ENCODE assay signal across 13 mouse cellular contexts in genomic region chr2:112510140-112510539, GRCm38 (mm10). TPM values are rescaled to one million over a fixed set of nuclear protein-coding genes. Genes with fewer than 3 reads are reported as not detected.
A peak's percentile ranks its signal among the peaks of the same experiment; 100 is the strongest.
DNase-seq lines count a peak whose midpoint lies in the region; ATAC-seq and TF ChIP-seq lines count a peak whose summit lies in the region.
"Had no signal": no experiment of that assay in that cellular context is flagged by ENCODE, and none has a peak within 500 bp of the region (broad histone marks: within the 10 kb centered on the region; RNA-seq: fewer than 3 reads in every experiment).

No protein-coding gene starts in this region.

- H3K27ac ChIP-seq in MEL (ENCODE audit: control insufficient read depth, low read depth, low read length), result peak overlapping the region; percentile 81
- no peak overlapping the region for H3K27ac ChIP-seq in intestine, embryonic 15.5 days

- peak; percentile 55; the same call in 1 of the 2 replicates for ATAC-seq in intestine, embryonic 15.5 days
- ATAC-seq in monocyte, adult 5-6 weeks (replicated peaks; ENCODE audit: insufficient number of reproducible peaks, low FRiP score, low TSS enrichment, poor library complexity, severe bottlenecking), result peak; percentile 73

- no peak for TF ChIP-seq RAD21 in MEL (IDR thresholded peaks at IDR 0.05; ENCODE audit: low read depth, low read length)

- H3K27me3 ChIP-seq in MEL (ENCODE audit: control insufficient read depth in 1 of 2, insufficient read depth in 2 of 2, low read length in 2 of 2), result no peaks in the 10 kb centered on the region
- H3K27me3 ChIP-seq in intestine, embryonic 15.5 days (replicated peaks), result no peaks in the 10 kb centered on the region
- H3K27me3 ChIP-seq: megakaryocyte, embryonic 14.5 days had no signal

- H3K4me1 ChIP-seq in MEL (ENCODE audit: control insufficient read depth in 1 of 2, insufficient read depth in 2 of 2, low read length in 2 of 2), result peaks cover 10 to 20% of the 10 kb centered on the region in 2 experiments
- H3K4me1 ChIP-seq in intestine, embryonic 15.5 days (replicated peaks), result no peaks in the 10 kb centered on the region

- H3K79me2 ChIP-seq in MEL (ENCODE audit: control insufficient read depth, insufficient read depth, low read length, poor library complexity), result no peaks in the 10 kb centered on the region; the same call in 1 of the 2 replicates

- TF ChIP-seq CTCF in MEL (IDR thresholded peaks at IDR 0.05 in 2 of 3, conservative IDR thresholded peaks at IDR 0.05 in 1 of 3; ENCODE audit: control insufficient read depth in 1 of 3, insufficient read depth in 1 of 3, low read depth in 2 of 3, low read length in 3 of 3, poor library complexity in 1 of 3, severe bottlenecking in 1 of 3), result no peak

- WGBS in intestine, embryonic 15.5 days, result 68% methylated on average over 4 of the region's 4 CpGs

- H3K4me2 ChIP-seq in intestine, embryonic 15.5 days (replicated peaks), result no peak overlapping the region

- TF ChIP-seq EP300 in MEL (IDR thresholded peaks at IDR 0.05; ENCODE audit: low read depth in 1 of 2, low read length in 2 of 2), result peak; percentile 86 to 95

- intact Hi-C loops in heart, postnatal 36 days (cut with DNase I), result no loop called here

- H3K4me3 ChIP-seq in MEL (ENCODE audit: control insufficient read depth in 1 of 2, insufficient read depth in 1 of 2, low read depth in 2 of 2, low read length in 2 of 2), result peak overlapping the region in 1 of 2 experiments; percentile 15; a peak in 1 of 4 replicates
- H3K4me3 ChIP-seq in intestine, embryonic 15.5 days (replicated peaks), result no peak overlapping the region
- H3K4me3 ChIP-seq: megakaryocyte, embryonic 14.5 days had no signal

- no peaks in the 10 kb centered on the region for H3K9me3 ChIP-seq in MEL (replicated peaks; ENCODE audit: insufficient read depth, low read length)
- no peaks in the 10 kb centered on the region for H3K9me3 ChIP-seq in intestine, embryonic 15.5 days
- H3K9me3 ChIP-seq: megakaryocyte, embryonic 14.5 days had no signal

- no peak for TF ChIP-seq POLR2A in MEL (IDR thresholded peaks at IDR 0.05; ENCODE audit: control insufficient read depth in 1 of 2, insufficient read depth in 1 of 2, low read depth in 1 of 2, low read length in 2 of 2, poor library complexity in 1 of 2)

- H3K9ac ChIP-seq in MEL (ENCODE audit: control insufficient read depth, low read depth, low read length, poor library complexity, severe bottlenecking), result peak overlapping the region; percentile 39; the same call in 1 of the 2 replicates
- H3K9ac ChIP-seq in intestine, embryonic 15.5 days, result no peak overlapping the region

- peaks cover 0 to 29% of the 10 kb centered on the region in 2 experiments; a peak in 2 of 4 replicates for H3K36me3 ChIP-seq in MEL (ENCODE audit: control insufficient read depth in 1 of 2, insufficient read depth in 2 of 2, low read length in 2 of 2)
- no peaks in the 10 kb centered on the region for H3K36me3 ChIP-seq in intestine, embryonic 15.5 days

- DNase-seq in heart, adult 11 months, result peak; percentile 68
- no peak for DNase-seq in heart, postnatal 36 days
- DNase-seq in MEL (ENCODE audit: low read depth, low spot score), result peak; percentile 96
- no peak for DNase-seq in adrenal gland, adult (ENCODE audit: inconsistent age in 2 of 2, low spot score in 1 of 2)
- no peak for DNase-seq in gastrocnemius, postnatal 10 days
- DNase-seq in layer of hippocampus, postnatal 10 days (ENCODE audit: low spot score in 2 of 2), result no peak
- DNase-seq: B cell, adult 2 months; cerebellum, adult 18-20 months; gastrocnemius, postnatal 14 days; kidney, postnatal 25 days had no signal

TF ChIP-seq in MEL, 35 proteins besides CTCF, POLR2A, EP300 and RAD21 (continues in another document):
- TF ChIP-seq NELFE (IDR thresholded peaks at IDR 0.05; ENCODE audit: low read depth, low read length) (no peak), GABPA (IDR thresholded peaks at IDR 0.05; ENCODE audit: low read depth, low read length) (0 out of 2 replicates have a peak, but pooled peaks have one; percentile 42), SIN3A (IDR thresholded peaks at IDR 0.05; ENCODE audit: low read length) (peak; percentile 87), NRF1 (IDR thresholded peaks at IDR 0.05; ENCODE audit: insufficient read depth, low read depth, low read length, poor library complexity, severe bottlenecking) (no peak), HCFC1 (IDR thresholded peaks at IDR 0.05; ENCODE audit: low read depth, low read length) (peak; percentile 53; the same call in 1 of the 2 replicates), MAZ (IDR thresholded peaks at IDR 0.05; ENCODE audit: low read depth, low read length) (peak; percentile 84; the same call in 1 of the 2 replicates), JUND (IDR thresholded peaks at IDR 0.05; ENCODE audit: low read depth, low read length) (no peak), CHD2 (IDR thresholded peaks at IDR 0.05; ENCODE audit: low read length) (peak; percentile 22; the same call in 1 of the 2 replicates), ETS1 (IDR thresholded peaks at IDR 0.05; ENCODE audit: low read depth, low read length) (peak; percentile 95), UBTF (IDR thresholded peaks at IDR 0.05; ENCODE audit: borderline replicate concordance, insufficient read depth, low read depth, low read length) (no peak), MXI1 (IDR thresholded peaks at IDR 0.05; ENCODE audit: low read depth, low read length) (peak; percentile 83), KAT2A (conservative IDR thresholded peaks at IDR 0.05; ENCODE audit: low read depth, low read length) (no peak), BHLHE40 (IDR thresholded peaks at IDR 0.05; ENCODE audit: borderline replicate concordance, low read depth, low read length) (peak; percentile 78), TAL1 (IDR thresholded peaks at IDR 0.05; ENCODE audit: low read length) (peak; percentile 79), POLR2AphosphoS5 (IDR thresholded peaks at IDR 0.05; ENCODE audit: borderline replicate concordance, low read depth, low read length) (no peak), GATA1 (IDR thresholded peaks at IDR 0.05; ENCODE audit: low read depth, low read length) (peak; percentile 85), SMC3 (IDR thresholded peaks at IDR 0.05; ENCODE audit: low read depth, low read length) (0 out of 2 replicates have a peak, but pooled peaks have one; percentile 28), USF1 (IDR thresholded peaks at IDR 0.05; ENCODE audit: low read depth, low read length) (0 out of 2 replicates have a peak, but pooled peaks have one; percentile 28), TCF12 (IDR thresholded peaks at IDR 0.05; ENCODE audit: low read depth, low read length) (peak; percentile 91), RCOR1 (IDR thresholded peaks at IDR 0.05; ENCODE audit: low read depth, low read length) (peak; percentile 99), ZMIZ1 (IDR thresholded peaks at IDR 0.05; ENCODE audit: low read depth, low read length) (no peak), ZNF384 (IDR thresholded peaks at IDR 0.05; ENCODE audit: low read depth, low read length) (no peak; the same call in 1 of the 2 replicates), MEF2A (IDR thresholded peaks at IDR 0.05; ENCODE audit: extremely low read depth, insufficient replicate concordance, low read depth, low read length, poor library complexity, severe bottlenecking) (no peak), ZC3H11A (IDR thresholded peaks at IDR 0.05; ENCODE audit: low read depth, low read length) (no peak; the same call in 1 of the 2 replicates), USF2 (IDR thresholded peaks at IDR 0.05; ENCODE audit: borderline replicate concordance in 1 of 2, insufficient read depth in 1 of 2, low read depth in 1 of 2, low read length in 2 of 2) (no peak), MAX (IDR thresholded peaks at IDR 0.05; ENCODE audit: low read length) (0 out of 2 replicates have a peak, but pooled peaks have one; percentile 17), MYB (IDR thresholded peaks at IDR 0.05; ENCODE audit: low read depth, low read length) (peak; percentile 38; the same call in 1 of the 2 replicates), POLR2AphosphoS2 (IDR thresholded peaks at IDR 0.05; ENCODE audit: low read length) (no peak), ELF1 (IDR thresholded peaks at IDR 0.05; ENCODE audit: low read depth, low read length) (0 out of 2 replicates have a peak, but pooled peaks have one; percentile 17), TBP (IDR thresholded peaks at IDR 0.05; ENCODE audit: low read depth, low read length) (no peak), CHD1 (IDR thresholded peaks at IDR 0.05; ENCODE audit: low read depth, low read length) (no peak)

RNA-seq across cellular contexts. Expression of gene Aven, which starts 17.4 kb away (rescaled TPM):
- 10 to 100 TPM; 16.5 to 20.6 TPM for total RNA-seq in heart, postnatal 36 days (2021)
- total RNA-seq in MEL (2012; rRNA removed), result 29.2 and 33.4 TPM in 2 replicates
- 10 to 100 TPM; 50.3 to 72.8 TPM for polyA plus RNA-seq in MEL (2012; ENCODE audit: insufficient read depth in 1 of 2, insufficient read length in 2 of 2, low read depth in 1 of 2, low replicate concordance in 2 of 2, missing spikeins in 1 of 2)
- 8.4 and 11.9 TPM in 2 replicates for polyA plus RNA-seq in intestine, embryonic 15.5 days (2015; fragmentation: Nextera tagmentation; extraction: Ambion mirVana)
- 24.7 to 36.6 TPM (median 35.7 TPM) in 3 replicates for total RNA-seq in monocyte, adult 5-6 weeks (2017)
- 10 to 100 TPM; 17.5 to 22.0 TPM for total RNA-seq in gastrocnemius, postnatal 10 days (2021)
- total RNA-seq in layer of hippocampus, postnatal 10 days (2021), result 10 to 100 TPM in 1 of 2 experiments, 1 to 10 TPM in 1; 8.9 to 10.1 TPM

RNA-seq across cellular contexts. Expression of gene Chrm5, which starts 29.6 kb away (rescaled TPM):
- not detected for total RNA-seq in heart, postnatal 36 days (2021)
- total RNA-seq in MEL (2012; rRNA removed), result not detected in 2 replicates
- not detected for polyA plus RNA-seq in MEL (2012; ENCODE audit: insufficient read depth in 1 of 2, insufficient read length in 2 of 2, low read depth in 1 of 2, low replicate concordance in 2 of 2, missing spikeins in 1 of 2)
- 0.09 TPM in 1 of 2 replicates, not detected in the other for polyA plus RNA-seq in intestine, embryonic 15.5 days (2015; fragmentation: Nextera tagmentation; extraction: Ambion mirVana)
- total RNA-seq in monocyte, adult 5-6 weeks (2017), result not detected in 3 replicates
- under 1 TPM in 1 of 2 experiments, not detected in 1; 0.16 TPM for total RNA-seq in gastrocnemius, postnatal 10 days (2021)
- 10 to 100 TPM; 15.3 to 15.8 TPM for total RNA-seq in layer of hippocampus, postnatal 10 days (2021)
- total RNA-seq: gastrocnemius, postnatal 14 days had no signal

RNA-seq across cellular contexts. Expression of gene Emc7, which starts 55.3 kb away (rescaled TPM):
- total RNA-seq in heart, postnatal 36 days (2021), result 10 to 100 TPM; 16.2 to 16.8 TPM
- 23.1 and 25.7 TPM in 2 replicates for total RNA-seq in MEL (2012; rRNA removed)
- polyA plus RNA-seq in MEL (2012; ENCODE audit: insufficient read depth in 1 of 2, insufficient read length in 2 of 2, low read depth in 1 of 2, low replicate concordance in 2 of 2, missing spikeins in 1 of 2), result 10 to 100 TPM in 1 of 2 experiments, not detected in 1; 17.7 TPM
- polyA plus RNA-seq in intestine, embryonic 15.5 days (2015; fragmentation: Nextera tagmentation; extraction: Ambion mirVana), result 19.6 and 20.6 TPM in 2 replicates
- 12.7 to 16.9 TPM (median 16.6 TPM) in 3 replicates for total RNA-seq in monocyte, adult 5-6 weeks (2017)
- total RNA-seq in gastrocnemius, postnatal 10 days (2021), result 10 to 100 TPM; 14.0 to 15.2 TPM
- total RNA-seq in layer of hippocampus, postnatal 10 days (2021), result 10 to 100 TPM; 32.8 to 33.3 TPM

Comparison
In these comparisons a context has a peak if more than half of its experiments do, and no peak if none do; other contexts are left out.
1. DNase-seq: peak in heart, adult 11 months (single experiment) and MEL (single experiment); none in heart, postnatal 36 days (0 of 2), adrenal gland, adult (0 of 2), gastrocnemius, postnatal 10 days (single experiment) and layer of hippocampus, postnatal 10 days (0 of 2).
2. RNA of gene Chrm5, which starts 29.6 kb away (total RNA-seq): 15.3 to 15.8 TPM in layer of hippocampus, postnatal 10 days; 0.16 TPM in gastrocnemius, postnatal 10 days, not detected in MEL, not detected in heart, postnatal 36 days and not detected in monocyte, adult 5-6 weeks; every median in the first group is over 10 times any median in the second.